Comparison of ENCODE assay signal across 14 mouse cellular contexts in the genomic region with DNA sequence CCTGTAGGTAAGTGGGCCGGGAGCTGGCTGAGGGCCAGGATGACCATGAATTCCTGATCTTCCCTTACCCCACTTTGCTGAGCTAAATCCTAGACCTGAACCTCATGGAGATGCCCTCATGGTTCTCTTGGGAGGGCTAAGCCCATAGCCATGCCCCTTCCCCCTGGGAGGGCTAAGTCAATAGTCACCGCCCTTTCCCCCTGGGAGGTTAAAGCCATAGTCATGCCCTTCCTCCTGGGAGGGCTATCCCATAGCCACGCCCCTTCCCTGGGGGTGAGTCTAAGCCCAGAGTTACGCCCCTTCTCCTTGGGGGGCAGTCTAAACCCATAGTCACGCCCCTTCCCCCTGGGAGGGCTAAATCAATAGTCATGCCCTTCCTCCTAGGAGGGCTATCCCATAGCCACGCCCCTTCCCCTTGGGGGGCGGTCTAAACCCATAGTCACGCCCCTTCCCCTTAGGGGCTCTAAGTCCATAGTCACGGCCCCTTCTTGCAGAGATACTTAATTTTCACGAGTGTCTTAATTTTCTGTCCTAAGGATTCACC. TPM values are rescaled to one million over a fixed set of nuclear protein-coding genes. Genes with fewer than 3 reads are reported as not detected.
A peak's percentile ranks its signal among the peaks of the same experiment; 100 is the strongest.
DNase-seq lines count a peak whose midpoint lies in the region; ATAC-seq lines count a peak whose summit lies in the region.
"Had no signal": no experiment of that assay in that cellular context is flagged by ENCODE, and none has a peak within 500 bp of the region (broad histone marks: within the 10 kb centered on the region; RNA-seq: fewer than 3 reads in every experiment).

No protein-coding gene starts in this region.

- no peaks in the 10 kb centered on the region for H3K27me3 ChIP-seq in heart, embryonic 12.5 days (replicated peaks)
- H3K27me3 ChIP-seq in heart, embryonic 11.5 days (ENCODE audit: control insufficient read depth, insufficient read depth, low read length) = no peaks in the 10 kb centered on the region
- H3K27me3 ChIP-seq: midbrain, embryonic 12.5 days had no signal

- H3K27ac ChIP-seq in heart, embryonic 12.5 days (ENCODE audit: poor library complexity, severe bottlenecking) = no peak overlapping the region
- no peak overlapping the region for H3K27ac ChIP-seq in heart, embryonic 11.5 days (ENCODE audit: low read depth, low read length)
- H3K27ac ChIP-seq: midbrain, embryonic 12.5 days had no signal

- H3K36me3 ChIP-seq in heart, embryonic 12.5 days = no peaks in the 10 kb centered on the region
- H3K36me3 ChIP-seq in heart, embryonic 11.5 days (ENCODE audit: control insufficient read depth, insufficient read depth, low read length) = no peaks in the 10 kb centered on the region
- H3K36me3 ChIP-seq: midbrain, embryonic 12.5 days had no signal

- peaks cover 25% of the 10 kb centered on the region for H3K4me1 ChIP-seq in heart, embryonic 12.5 days (replicated peaks)
- peaks cover 17% of the 10 kb centered on the region; the same call in 1 of the 2 replicates for H3K4me1 ChIP-seq in heart, embryonic 11.5 days (ENCODE audit: control insufficient read depth, insufficient read depth, low read length)
- H3K4me1 ChIP-seq: midbrain, embryonic 12.5 days had no signal

- WGBS in heart, embryonic 12.5 days = 34% methylated on average over 10 of the region's 10 CpGs
- WGBS in heart, embryonic 11.5 days (ENCODE audit: insufficient replicate concordance) = 35% methylated on average over 10 of the region's 10 CpGs

- ATAC-seq in heart, embryonic 12.5 days (ENCODE audit: insufficient number of reproducible peaks, low FRiP score) = peak; percentile 7; the same call in 1 of the 2 replicates
- no peak for ATAC-seq in heart, embryonic 11.5 days (replicated peaks; ENCODE audit: insufficient number of reproducible peaks, low FRiP score, low TSS enrichment)
- ATAC-seq in common myeloid progenitor, adult 5-6 weeks (replicated peaks; ENCODE audit: low read depth, poor library complexity, severe bottlenecking) = peak; percentile 55
- ATAC-seq: inflammation-experienced regulatory T-cells, adult 6 months had no signal

- peak; percentile 28 for DNase-seq in thymus, postnatal 4 days
- no peak for DNase-seq in thymus, postnatal 25 days
- peak; percentile 37 for DNase-seq in testis, postnatal 14 days (ENCODE audit: low spot score)
- DNase-seq in ovary, postnatal 36 days (ENCODE audit: low spot score) = no peak
- DNase-seq in layer of hippocampus, adult 11-12 months (ENCODE audit: low spot score) = no peak
- DNase-seq: cerebellum, adult 18-20 months; heart, postnatal 10 days; left cerebral cortex, postnatal 4 days; lung, postnatal 10 days had no signal

- no peak overlapping the region for H3K4me2 ChIP-seq in heart, embryonic 12.5 days
- no peak overlapping the region for H3K4me2 ChIP-seq in heart, embryonic 11.5 days
- H3K4me2 ChIP-seq: midbrain, embryonic 12.5 days had no signal

- H3K4me3 ChIP-seq in heart, embryonic 12.5 days = no peak overlapping the region
- H3K4me3 ChIP-seq in heart, embryonic 11.5 days (ENCODE audit: low read depth, low read length) = no peak overlapping the region
- H3K4me3 ChIP-seq: midbrain, embryonic 12.5 days had no signal

- H3K9ac ChIP-seq in heart, embryonic 12.5 days = no peak overlapping the region
- H3K9ac ChIP-seq in heart, embryonic 11.5 days (ENCODE audit: low read depth, low read length) = no peak overlapping the region
- H3K9ac ChIP-seq: midbrain, embryonic 12.5 days had no signal

- H3K9me3 ChIP-seq in heart, embryonic 12.5 days (replicated peaks) = no peaks in the 10 kb centered on the region
- no peaks in the 10 kb centered on the region for H3K9me3 ChIP-seq in heart, embryonic 11.5 days (replicated peaks; ENCODE audit: control insufficient read depth, low read length)
- H3K9me3 ChIP-seq: midbrain, embryonic 12.5 days had no signal

RNA-seq across cellular contexts. Expression of gene 6030408B16Rik, which starts 33.1 kb away (rescaled TPM):
- polyA plus RNA-seq in heart, embryonic 12.5 days (2016; fragmentation: Nextera tagmentation; extraction: Ambion mirVana) = 0.73 and 0.83 TPM in 2 replicates
- polyA plus RNA-seq in heart, embryonic 11.5 days (2014; fragmentation: Nextera tagmentation; extraction: Ambion mirVana) = 1.3 and 2.2 TPM in 2 replicates
- total RNA-seq in common myeloid progenitor, adult 5-6 weeks (2017) = 0.78 TPM in 1 of 2 replicates, not detected in the other

RNA-seq across cellular contexts. Expression of gene Atg101, which starts 42.0 kb away (rescaled TPM):
- polyA plus RNA-seq in heart, embryonic 12.5 days (2016; fragmentation: Nextera tagmentation; extraction: Ambion mirVana) = 46.6 and 49.7 TPM in 2 replicates
- polyA plus RNA-seq in heart, embryonic 11.5 days (2014; fragmentation: Nextera tagmentation; extraction: Ambion mirVana) = 49.4 and 50.1 TPM in 2 replicates
- 30.7 and 34.8 TPM in 2 replicates for total RNA-seq in common myeloid progenitor, adult 5-6 weeks (2017)

RNA-seq across cellular contexts. Expression of gene Krt80, which starts 43.9 kb away (rescaled TPM):
- 7.0 and 7.5 TPM in 2 replicates for polyA plus RNA-seq in heart, embryonic 12.5 days (2016; fragmentation: Nextera tagmentation; extraction: Ambion mirVana)
- 2.5 and 2.8 TPM in 2 replicates for polyA plus RNA-seq in heart, embryonic 11.5 days (2014; fragmentation: Nextera tagmentation; extraction: Ambion mirVana)
- 1.5 and 1.7 TPM in 2 replicates for total RNA-seq in common myeloid progenitor, adult 5-6 weeks (2017)

Comparison
In these comparisons a context has a peak if more than half of its experiments do, and no peak if none do; other contexts are left out.
1. DNase-seq: peak in thymus, postnatal 4 days (single experiment) and testis, postnatal 14 days (single experiment); none in thymus, postnatal 25 days (single experiment), ovary, postnatal 36 days (single experiment) and layer of hippocampus, adult 11-12 months (single experiment).